Mouse (Mus musculus): ENCODE data around the gene E2f7. TPM values are rescaled to one million over a fixed set of nuclear protein-coding genes. Genes with fewer than 3 reads are reported as not detected.

The E2f7 gene
- 3.0 TPM for polyA plus RNA-seq (2017; shearing (Covaris generic))

GRCm38 (mm10) chr10:110744686-110745639, at the start of gene E2f7:
Gene E2f7 (plus strand): TSS chr10:110745439.

Other genes starting within 250 kb of the E2f7 start
- 6.8 TPM for gene Csrp2, start 174.3 kb downstream of the E2f7 start, polyA plus RNA-seq (2017; shearing (Covaris generic))